Mouse (Mus musculus) brain, embryonic 14.5 days (tissue): ENCODE measurements at regions not wholly inside any gene's neighbourhood (a gene's known extent, or its start where the extent isn't known, plus 50 kb on each side); places are given as distances from the start of the nearest gene placed in this dataset.

Source experiments
- DNase-seq: peaks from one replicate; pipeline ENCODE4 v3.0.0-alpha.2; 2011; ENCODE audit warnings: low read depth
- CTCF ChIP-seq: fragments of 200-500 bp; IDR thresholded peaks from 2 replicates; pipeline ENCODE4 v1.5.1; 2012; ENCODE audit warnings: inconsistent platforms, mild to moderate bottlenecking, moderate library complexity, borderline replicate concordance; ENCODE audit not compliant: insufficient read depth, insufficient read length; ENCODE audit errors: extremely low read depth
- POLR2A ChIP-seq: fragments of 200-500 bp; IDR thresholded peaks from 2 replicates; pipeline ENCODE4 v1.6.1; 2012; ENCODE audit warnings: mild to moderate bottlenecking, inconsistent platforms, borderline replicate concordance; ENCODE audit not compliant: poor library complexity, insufficient read depth, insufficient read length, severe bottlenecking; ENCODE audit errors: extremely low read depth

GRCm38 (mm10) chr2:117685836-117686453 lies 343.1 kb upstream of the Rasgrp1 start:
- DNase-seq: peak; percentile 46

GRCm38 (mm10) chr2:117693537-117693936 lies 350.7 kb upstream of the Rasgrp1 start:
- no peak for DNase-seq
- TF ChIP-seq CTCF (no peak), POLR2A (no peak)

More at GRCm38 (mm10) chr2:117685836-117686453, 343.1 kb upstream of the Rasgrp1 start:
- TF ChIP-seq POLR2A (no peak), CTCF (no peak)

DNA sequence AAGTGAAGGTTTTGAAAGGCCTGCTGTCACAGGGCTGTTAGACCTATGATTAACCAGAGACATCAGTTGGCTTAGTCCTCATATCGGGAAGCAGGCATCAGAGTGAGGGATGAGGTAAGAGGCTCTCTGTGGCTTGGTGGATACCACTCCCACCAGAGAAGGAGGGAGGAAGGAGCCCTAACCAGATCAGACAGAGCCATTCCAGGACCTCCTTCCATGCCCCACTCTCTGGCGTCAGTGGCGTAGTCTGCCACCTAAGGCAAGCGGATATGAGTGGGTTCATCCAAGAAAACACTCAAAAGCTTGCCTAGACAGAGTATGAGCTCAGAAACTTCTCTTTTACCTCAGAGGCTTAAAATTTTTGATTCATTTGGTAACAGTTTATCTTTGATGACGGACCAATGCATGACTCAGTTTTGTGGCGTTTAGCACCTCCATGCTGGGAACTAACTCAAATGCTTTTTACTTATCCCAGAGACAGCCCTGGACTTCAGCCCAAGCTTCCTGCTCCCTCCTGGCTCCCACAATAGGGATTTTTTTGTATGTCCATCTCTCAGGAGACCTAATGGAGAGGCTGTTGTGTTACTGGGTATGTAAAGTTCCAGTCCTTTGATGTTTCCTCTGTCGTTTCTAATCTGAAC lies 367.5 kb upstream of the Rasgrp1 start:
- no peak for TF ChIP-seq POLR2A
- TF ChIP-seq CTCF: no peak
- peak; percentile 2 for DNase-seq

DNA sequence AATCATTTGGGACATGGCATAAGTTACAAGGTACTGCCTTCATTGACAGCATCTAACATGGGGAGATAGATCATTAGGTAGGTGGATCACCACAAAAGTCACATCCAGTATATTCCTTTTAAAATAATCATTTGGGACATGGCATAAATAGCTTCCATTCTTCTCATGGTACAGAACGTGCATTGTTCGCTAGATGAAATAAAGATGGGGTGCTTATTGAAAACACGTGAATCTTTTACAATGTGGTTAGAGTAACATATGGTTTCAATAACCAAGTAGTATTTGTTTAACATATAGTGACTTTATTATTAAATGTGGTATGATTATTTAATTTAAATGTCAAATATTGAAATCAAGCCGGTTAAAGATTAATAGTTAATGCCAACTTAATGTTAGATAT lies 381.3 kb upstream of the Rasgrp1 start:
- TF ChIP-seq POLR2A (no peak), CTCF (no peak)
- DNase-seq: no peak

GRCm38 (mm10) chr2:117731253-117731652 lies 380.4 kb upstream of the Thbs1 start:
- TF ChIP-seq POLR2A: no peak
- TF ChIP-seq CTCF: no peak
- DNase-seq: no peak

GRCm38 (mm10) chr2:117742413-117742812 lies 369.3 kb upstream of the Thbs1 start:
- TF ChIP-seq POLR2A (no peak), CTCF (no peak)

DNA sequence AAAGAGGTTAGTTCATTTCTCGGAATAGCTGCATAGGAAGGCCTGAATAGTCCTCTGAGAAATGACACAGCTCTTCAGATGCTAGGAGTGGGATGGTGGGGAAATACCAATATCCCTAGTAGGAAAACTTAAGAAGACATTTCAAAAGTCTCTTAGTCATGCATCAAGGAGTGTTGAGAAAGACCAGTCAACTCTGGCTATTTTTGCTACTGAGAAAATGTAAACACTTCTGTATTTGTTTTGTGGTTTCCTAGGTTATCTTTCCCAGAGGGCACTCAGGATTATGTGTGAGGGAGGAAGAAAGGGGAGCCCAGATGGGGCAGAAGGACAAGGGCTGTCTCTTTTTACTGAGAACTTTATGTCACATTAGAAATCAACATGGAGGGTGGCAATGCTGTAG lies 367.8 kb upstream of the Thbs1 start:
- no peak for DNase-seq
- TF ChIP-seq CTCF: no peak
- no peak for TF ChIP-seq POLR2A

More at GRCm38 (mm10) chr2:117742413-117742812, 369.3 kb upstream of the Thbs1 start:
- no peak for DNase-seq

DNA sequence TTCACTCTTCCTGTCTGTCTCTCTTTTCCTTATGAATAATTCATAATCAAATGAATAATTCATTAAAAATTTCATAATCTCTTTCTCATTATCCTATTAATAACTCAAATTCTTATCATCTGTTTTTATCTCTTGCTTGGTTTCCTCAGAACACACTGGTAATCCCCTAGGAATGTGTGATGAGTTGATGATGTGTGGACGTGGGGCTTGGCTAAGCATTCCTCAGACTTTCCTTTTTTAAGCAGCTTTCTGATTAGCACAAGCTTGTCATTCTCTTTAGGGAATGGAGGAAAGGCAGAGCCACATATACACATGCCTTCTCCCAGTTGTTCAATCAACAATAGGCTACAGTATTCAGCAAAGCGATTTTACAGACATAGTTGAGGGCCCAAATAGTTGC lies 365.9 kb upstream of the Thbs1 start:
- peak; percentile 20 for DNase-seq
- TF ChIP-seq CTCF: no peak
- no peak for TF ChIP-seq POLR2A

- DNase-seq: no peak
- TF ChIP-seq POLR2A (no peak), CTCF (no peak)
These were observed 364.5 kb upstream of the Thbs1 start for GRCm38 (mm10) chr2:117747136-117747535.

DNA sequence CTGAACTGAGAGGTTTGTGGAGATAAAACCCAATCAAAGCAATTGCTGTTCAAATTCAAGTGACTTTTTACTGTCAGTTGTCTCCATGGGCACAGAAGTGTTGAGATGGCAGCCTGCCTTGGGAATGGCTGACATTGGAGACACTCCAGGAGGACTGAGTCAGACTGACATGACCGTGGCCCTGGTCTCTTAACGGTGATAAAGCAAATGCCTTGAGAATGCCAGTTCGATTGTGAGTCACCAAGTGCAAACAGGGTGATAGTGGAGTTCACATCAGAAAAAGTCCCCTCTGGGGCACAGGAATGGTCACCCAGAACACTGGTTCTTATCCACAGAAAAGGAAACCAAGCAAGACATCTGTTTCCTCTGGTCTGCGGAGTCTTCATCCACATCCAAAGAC lies 362.8 kb upstream of the Thbs1 start:
- no peak for DNase-seq
- TF ChIP-seq POLR2A: no peak
- no peak for TF ChIP-seq CTCF

- no peak for DNase-seq
These were observed 352.1 kb upstream of the Thbs1 start for GRCm38 (mm10) chr2:117759491-117760013.

DNA sequence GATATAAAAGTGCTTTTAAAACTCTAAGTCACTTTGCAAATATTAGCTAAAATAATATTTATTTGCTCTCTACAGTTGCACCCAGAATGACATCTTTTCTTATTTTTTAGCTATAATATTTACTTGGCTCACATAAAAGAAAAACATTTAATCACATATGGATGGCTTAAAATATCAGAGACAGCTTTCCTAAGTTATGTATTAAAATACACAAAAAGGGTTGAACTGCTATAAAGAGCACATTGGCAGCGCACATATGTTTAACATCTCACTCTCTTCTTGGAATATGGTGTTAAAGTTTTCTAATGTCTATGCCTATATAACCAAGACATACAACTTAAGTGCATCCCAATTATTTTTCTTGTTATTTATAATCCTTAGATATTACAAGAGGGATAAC lies 348.0 kb upstream of the Thbs1 start:
- TF ChIP-seq CTCF (no peak), POLR2A (no peak)
- DNase-seq: no peak

More at GRCm38 (mm10) chr2:117759491-117760013, 352.1 kb upstream of the Thbs1 start:
- TF ChIP-seq CTCF: no peak
- no peak for TF ChIP-seq POLR2A
